Mouse (Mus musculus) cerebellum, adult 11 months (tissue): ENCODE results near the gene Ube2e3.

Experiments used
- DNase-seq: peaks from one replicate; pipeline ENCODE4 v3.0.0; 2022

Ube2e3 gene

DNA sequence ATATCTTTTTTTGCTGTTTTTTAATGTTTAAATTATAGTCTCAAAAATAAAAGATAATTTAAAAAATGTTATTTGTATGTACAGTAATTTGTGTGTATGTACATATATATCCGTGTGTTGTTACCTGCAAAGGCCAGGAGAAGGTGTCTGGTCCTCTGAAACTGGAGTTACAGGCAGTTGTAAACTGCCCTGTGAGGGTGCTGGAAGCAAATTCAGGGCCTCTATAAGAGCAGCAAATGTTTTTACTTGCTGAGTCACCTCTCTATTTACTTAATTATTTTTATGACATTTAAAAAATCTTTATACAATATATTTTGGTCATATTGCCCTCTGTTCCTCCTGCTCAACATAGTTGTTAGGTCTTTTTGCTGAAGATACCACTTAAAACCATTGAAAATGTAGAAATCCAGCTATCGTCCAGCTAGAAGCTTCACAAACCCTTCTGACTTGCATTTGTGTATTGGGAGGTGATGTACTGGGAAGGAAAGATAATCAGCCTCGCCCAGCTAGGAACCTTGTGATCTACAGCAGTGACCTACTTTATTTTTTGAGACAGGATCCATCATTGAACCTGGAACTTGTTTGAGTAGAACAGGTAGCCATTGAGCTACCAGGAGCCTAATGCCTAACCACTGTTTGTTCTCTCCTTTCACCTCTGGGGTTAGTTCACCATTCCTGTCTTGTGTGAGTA lies 15.0 kb downstream of the Ube2e3 start:
- no peak for DNase-seq

DNA sequence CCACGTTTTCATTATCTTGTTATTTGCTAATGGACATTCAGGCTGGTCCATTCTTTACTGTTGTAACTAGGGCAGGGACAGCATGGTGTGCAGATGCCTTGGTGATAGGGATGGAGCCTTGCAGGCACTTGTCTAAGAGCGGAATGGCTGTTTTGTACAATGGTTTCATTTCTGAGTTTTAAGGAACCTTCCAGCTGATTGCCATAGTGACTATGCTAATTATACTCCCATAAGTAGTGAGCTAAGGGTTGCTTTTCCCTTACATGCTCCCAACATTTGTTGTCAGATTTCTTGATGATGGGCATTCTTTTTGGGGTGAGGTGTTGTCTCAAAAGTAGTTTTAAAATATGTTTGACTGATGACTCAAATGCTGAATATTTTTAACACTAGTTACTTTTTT lies 18.5 kb downstream of the Ube2e3 start:
- no peak for DNase-seq

DNA sequence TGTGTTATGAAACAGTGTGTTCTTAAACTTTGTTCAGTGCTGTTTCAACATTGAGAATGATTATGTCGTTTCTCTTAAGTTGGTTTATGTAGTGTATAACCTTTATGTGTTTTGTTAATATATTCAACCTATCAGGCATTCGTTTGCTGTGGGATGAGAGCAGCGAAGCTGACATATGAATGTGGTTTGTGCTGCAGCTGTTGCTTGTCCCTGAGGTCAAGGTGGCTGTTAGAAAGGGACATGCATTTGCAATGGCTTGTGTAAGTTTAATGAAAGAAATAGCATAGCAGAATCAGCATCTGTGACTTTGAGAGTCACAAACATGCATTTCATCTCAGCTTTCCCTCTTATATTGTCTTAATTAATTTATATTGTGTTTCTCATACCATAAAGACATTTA lies 20.3 kb downstream of the Ube2e3 start:
- no peak for DNase-seq

DNA sequence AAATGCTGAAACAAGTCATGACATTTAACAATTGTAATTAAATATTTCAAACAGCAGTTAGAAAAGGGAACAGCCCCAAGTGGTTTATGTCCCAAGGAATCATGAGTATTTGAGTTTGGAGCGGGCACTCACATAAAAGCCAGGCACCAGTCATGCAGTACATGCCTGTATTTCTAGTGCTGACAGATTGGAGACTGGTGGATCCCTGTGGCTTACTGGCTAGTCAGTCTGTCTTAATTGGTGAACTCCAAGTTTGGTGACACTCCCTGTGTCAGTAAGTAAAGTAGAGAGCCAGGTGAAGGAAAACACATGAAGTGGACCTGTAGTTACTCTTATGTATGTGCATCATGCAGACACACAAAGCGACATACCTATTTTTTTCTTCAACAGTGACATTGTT lies 27.3 kb downstream of the Ube2e3 start:
- DNase-seq, result no peak

DNA sequence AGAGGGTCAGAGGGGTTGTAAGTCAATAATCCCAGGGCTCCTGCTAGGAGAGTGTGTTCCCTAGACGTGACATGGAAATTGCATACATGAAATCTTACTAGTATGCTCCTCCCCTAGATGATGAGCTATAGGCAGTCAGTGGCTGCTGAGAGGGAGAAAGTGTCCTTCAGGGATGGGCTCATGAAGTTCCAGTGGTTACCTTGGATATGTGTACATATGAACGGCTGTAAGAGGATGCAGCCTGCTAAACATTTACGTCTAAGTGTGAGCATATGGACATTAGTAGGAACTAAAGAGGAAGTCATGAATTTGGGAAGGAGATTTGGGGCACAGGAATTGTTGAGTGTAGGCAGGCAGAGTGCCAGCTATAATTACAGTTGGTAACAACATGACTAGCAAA lies 38.0 kb downstream of the Ube2e3 start:
- DNase-seq, result no peak

DNA sequence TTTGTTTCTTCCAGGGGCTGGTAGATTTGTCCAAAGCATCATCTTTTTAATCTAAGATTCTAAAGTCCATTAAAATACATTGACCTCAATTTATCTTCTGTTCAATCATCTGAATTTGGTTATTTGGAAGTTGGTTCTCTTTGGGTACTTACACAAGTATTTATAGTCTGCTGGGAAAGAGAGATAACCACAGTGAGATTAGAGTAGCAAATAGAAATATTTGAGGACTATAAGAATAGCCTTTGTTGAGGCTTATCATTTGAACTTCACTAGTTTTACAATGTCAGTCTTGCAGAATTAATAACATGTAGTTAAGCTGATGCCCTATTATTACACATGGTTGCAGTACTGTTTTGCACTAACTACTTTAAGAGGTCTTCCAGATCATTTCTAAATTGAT lies 43.6 kb downstream of the Ube2e3 start:
- no peak for DNase-seq

DNA sequence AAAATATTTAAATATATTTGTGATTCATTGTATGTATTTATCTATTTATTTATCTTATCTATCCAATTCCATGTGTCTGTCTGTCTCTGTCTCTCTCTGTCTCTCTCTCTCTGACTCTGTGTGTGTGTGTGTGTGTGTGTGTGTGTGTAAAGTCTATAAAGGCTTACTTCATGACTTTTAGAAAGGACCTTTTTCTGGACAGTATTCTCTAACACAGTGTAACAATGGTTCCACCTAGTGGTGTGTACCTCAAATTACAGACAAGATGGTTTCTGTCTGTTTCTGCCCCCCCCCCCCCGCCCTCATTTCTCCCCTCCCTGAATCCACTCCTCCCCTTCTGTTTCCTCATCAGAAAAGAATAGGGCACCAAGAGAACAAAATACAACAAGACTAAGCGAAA lies 46.9 kb downstream of the Ube2e3 start:
- DNase-seq, result no peak

DNA sequence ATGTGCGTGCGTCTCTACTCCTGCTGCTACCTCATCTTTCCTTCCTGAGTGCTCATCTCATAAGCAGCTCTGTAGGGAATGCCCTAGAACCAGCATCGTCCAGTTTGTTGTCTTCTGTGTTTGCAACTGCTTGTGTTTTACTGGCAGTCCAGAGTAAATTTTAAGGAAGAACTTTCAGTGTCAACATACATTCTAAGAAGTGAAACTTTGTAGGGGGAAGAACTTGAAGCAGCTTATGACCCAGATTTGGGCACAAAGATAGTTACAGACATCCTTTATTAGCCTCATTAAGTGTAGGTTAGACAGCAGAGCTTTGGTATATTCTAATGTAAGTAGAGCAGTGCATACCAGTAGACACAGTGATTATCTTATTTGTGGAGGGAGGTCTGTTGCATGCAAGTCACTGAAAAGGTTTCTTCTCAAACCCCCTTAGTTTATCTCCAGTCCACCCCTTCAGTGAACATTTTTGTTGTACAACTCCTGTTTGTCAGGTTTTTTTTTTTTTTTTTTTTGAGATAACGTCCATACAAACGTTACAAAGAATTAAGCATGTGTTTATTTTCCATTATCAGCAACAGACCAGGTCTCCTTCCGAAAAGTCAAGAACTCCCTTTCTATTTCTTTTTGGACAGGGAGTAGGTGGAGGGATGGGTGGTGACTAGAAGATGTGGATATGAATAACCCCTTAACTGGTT lies 55.2 kb downstream of the Ube2e3 start:
- DNase-seq, result no peak

DNA sequence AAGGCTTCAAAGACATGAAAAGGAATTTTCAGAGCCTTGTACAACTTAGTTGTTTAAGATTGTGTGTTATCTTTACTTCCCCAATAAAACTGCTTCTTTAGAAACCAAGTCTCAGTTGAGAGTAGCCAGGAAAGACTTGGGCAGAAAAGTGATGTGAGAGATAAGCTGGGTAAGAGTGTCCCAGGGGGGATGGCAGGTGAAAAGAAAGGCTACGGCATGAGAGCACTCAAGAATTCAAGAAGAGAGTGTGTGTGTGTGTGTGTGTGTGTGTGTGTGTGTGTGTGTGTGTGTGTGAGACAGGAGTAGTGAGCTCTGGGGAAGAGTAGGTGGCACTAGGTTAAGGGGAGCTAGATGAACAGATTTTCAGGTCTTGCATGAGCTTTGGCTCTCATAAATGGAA lies 57.9 kb downstream of the Ube2e3 start:
- no peak for DNase-seq

DNA sequence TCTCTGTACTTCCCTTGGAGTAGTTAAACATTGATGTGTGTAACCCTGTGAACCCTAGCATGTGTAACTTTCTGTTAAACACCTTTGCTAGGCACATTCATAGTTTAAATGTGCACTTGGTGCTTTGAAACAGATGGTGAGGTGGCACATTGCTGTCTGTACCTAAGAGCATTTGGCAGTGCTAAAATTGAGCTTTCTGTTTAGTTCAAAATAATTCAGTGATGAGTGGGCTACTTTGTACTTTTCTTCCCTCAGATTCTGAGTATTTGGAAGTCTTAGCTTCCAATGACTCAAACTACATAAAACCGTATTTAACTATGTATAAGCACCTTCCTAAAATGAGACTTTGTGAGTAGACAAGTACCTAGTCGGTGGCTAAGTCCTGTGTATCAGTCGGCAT lies 59.7 kb downstream of the Ube2e3 start:
- DNase-seq, result no peak

DNA sequence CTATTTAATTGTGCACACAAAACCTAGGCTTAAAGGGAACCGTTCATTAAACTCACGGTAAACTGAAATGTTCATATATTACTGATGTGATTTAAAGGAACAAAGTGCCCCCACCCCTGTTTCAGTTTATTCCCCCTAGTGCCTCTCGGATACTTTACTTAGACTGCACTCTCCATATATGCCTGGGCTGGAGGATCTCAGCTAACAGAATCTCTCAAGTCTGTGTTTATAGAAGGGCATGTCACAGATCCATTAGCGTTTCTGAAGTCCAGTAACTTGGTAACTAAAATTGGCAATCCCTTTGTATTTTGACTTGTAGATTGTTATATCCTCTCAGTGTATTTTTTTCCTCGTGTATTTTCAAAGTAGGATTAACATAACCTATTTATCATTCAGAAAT lies 60.2 kb downstream of the Ube2e3 start:
- DNase-seq, result no peak

DNA sequence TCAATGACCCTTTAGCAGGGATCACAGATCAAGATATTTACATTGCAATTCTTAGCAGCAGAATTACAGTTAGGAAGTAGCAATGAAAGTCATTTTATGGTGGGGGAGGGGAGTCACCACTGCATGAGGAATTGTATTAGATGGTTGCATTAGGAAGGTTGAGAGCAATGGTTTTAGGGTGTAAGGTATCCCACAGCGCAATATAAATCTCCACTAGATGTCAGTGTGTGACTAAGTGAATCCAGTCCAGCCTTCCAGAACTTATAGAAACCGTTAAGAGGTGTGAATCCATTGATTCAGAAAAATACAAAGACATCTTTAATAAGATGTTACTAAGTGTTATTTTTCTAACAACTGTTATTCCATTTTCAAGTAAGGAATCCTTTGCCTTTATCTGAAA lies 63.4 kb downstream of the Ube2e3 start:
- DNase-seq, result no peak

DNA sequence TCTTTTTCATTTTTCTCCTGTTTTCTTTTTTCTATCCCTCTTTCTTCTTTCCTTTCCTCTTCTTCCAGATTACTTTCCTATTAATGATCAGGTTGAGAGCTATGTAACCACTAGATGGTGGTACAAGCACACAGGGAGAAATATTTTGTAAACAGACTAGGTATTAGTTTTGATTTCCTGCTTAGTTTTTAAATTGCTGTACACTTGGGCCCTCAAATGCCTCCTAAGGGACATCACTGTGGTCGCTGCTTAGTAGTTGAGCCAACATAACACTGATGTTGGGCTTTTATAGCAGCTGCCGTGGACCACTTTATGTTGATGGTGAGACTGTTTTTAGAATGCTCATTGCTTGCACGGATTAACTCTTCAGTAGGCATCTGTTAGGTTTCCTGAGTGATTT lies 91.5 kb downstream of the Ube2e3 start:
- DNase-seq, result no peak

DNA sequence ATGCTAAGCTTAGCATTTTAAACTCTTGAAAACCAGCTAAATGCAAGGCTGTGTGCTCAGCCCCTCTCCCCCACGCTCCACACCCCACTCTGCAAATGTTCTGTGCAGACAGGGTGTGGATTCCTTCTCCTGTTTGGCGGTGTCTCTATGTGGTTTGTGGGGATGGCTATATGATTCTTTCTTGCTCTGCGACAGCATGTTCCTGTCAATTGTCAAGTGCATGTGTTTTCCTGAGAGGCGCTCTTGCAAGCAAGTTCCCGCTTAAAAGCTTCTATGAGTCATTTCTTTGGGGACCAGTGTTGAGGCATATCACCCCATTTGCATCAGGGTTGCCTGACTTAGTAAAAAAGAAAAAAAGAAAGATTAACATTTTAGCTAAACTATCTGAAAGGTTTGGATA lies 92.4 kb downstream of the Ube2e3 start:
- DNase-seq, result no peak

DNA sequence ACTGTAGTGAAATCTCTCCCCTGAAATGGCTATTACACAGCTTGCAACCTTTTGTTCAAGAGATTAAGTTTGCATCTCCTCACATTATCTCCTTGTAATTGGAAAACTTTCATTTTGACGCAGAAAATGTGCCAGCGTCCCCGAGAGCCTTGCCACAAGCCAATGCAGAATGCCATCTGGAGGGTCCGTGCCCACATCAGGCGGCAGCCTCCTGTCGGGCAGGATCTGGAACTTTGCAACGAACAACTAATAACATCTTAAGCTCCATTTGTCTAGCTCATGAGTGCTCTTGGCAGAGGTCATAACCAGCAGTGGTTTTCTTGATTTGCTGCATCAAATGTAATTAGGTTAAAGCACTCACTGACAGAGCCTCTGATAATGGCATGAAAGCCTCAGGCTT lies 93.1 kb downstream of the Ube2e3 start:
- no peak for DNase-seq

DNA sequence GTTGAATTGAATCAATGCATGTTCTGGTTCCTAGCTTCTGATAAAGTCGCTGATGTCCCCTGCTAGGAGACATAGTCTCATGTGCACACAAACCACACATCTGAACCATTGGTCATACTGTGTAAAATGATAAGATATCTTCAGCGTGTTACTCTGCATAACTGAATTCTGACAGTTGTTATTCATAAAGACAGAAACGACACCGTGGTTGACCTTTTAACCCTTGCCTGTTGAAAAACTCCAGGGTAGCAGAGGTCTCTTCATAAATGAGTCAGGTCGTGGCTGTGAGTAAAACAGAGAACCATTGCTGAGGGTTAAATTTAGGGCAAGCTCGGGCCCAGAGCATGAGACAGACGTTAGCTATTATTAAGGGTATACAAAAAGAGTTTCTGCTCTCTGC lies 93.7 kb downstream of the Ube2e3 start:
- no peak for DNase-seq

DNA sequence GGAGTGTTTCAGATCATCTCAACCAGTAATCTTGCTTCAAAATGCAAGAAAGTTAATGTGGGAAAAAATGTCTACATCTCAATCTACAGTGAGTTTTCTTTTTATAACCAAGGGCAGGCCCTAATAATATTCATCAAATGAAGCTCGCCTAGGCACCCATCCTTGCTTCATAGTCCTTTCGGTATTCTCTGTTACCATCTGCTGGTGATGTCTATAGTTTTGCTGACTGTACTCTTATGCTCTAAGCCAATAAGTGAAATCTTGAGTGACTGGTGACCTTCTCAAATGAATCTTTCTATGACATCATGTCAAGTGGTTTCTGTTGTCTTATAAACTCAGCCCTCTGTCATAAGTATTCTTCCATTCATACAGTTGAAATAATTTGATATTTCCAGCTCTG lies 97.1 kb downstream of the Ube2e3 start:
- DNase-seq, result no peak

DNA sequence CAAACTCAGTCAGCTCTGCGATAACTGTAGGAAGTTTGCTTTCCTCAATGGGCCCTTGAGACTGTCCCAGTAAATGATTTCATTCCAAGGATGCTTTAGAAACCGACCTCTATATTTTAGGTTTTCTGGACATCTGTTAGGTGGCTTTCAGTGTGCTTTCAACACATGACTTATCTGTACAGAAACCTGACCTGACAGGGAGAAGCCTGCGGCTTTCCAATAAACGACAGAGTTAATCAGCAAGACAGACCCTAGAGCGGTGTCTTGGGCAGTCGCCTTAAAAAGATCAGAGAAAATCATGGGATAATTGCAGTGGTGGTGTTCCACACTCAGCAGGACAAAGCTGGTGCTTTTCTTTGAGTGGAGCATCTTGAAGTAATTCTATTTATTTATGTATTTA lies 97.5 kb downstream of the Ube2e3 start:
- DNase-seq, result no peak

DNA sequence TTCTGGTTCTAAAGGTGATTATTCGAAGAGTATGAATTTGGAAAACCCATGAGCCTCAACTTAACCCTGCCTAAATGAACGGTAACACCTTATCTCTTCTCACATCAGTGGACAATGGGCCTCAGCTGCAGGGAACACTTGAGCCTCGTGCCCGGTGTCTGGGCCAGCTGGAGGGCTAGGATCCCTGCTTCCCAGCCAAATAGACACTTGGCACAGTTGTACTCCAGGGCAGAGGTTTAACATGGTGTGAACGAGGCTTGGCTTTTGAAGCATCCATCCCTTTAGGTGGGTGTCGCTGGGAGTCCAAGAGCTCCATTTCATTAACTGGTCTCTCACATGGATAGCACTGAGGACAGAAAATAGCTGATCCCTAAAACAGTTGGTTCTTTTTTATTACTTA lies 102.2 kb downstream of the Ube2e3 start:
- no peak for DNase-seq
